Mouse (Mus musculus): Measurements from ENCODE around the gene Apol7b.
"Not testable (repeated sequence)": the region's sequence is repeated elsewhere in the genome, so short reads cannot be mapped to it uniquely, and the experiment has no call there.

The Apol7b gene

GRCm38 (mm10) chr15:77447392-77447791, at the start of gene Apol7b:
TSS of gene Apol7b (minus strand) at chr15:77447492.
- not testable (repeated sequence) for DNase-seq (ENCODE audit: low spot score)

- not testable (repeated sequence) for DNase-seq (ENCODE audit: low spot score)
Observed at GRCm38 (mm10) chr15:77494694-77495093, 47.4 kb upstream of the Apol7b start.

- DNase-seq (ENCODE audit: low spot score) = not testable (repeated sequence)
Observed at GRCm38 (mm10) chr15:77493181-77493580, 45.9 kb upstream of the Apol7b start.

GRCm38 (mm10) chr15:77482140-77482794, 35.0 kb upstream of the Apol7b start:
- DNase-seq (ENCODE audit: low spot score) = no peak

- DNase-seq (ENCODE audit: low spot score) = not testable (repeated sequence)
Observed at GRCm38 (mm10) chr15:77476693-77477092, 29.4 kb upstream of the Apol7b start, which contains the start of gene Apol10a. TSS of gene Apol10a (plus strand) at chr15:77477047.

- DNase-seq (ENCODE audit: low spot score) = not testable (repeated sequence)
Observed at GRCm38 (mm10) chr15:77474699-77475390, 27.6 kb upstream of the Apol7b start.

- peak; percentile 13 for DNase-seq (ENCODE audit: low spot score)
Observed at GRCm38 (mm10) chr15:77449927-77450326, 2.6 kb upstream of the Apol7b start.

- DNase-seq (ENCODE audit: low spot score) = not testable (repeated sequence)
Observed at GRCm38 (mm10) chr15:77445668-77446067, 1.6 kb downstream of the Apol7b start.

- not testable (repeated sequence) for DNase-seq (ENCODE audit: low spot score)
Observed at GRCm38 (mm10) chr15:77444746-77445145, 2.5 kb downstream of the Apol7b start.

- DNase-seq (ENCODE audit: low spot score) = not testable (repeated sequence)
Observed at GRCm38 (mm10) chr15:77428690-77429448, 18.4 kb downstream of the Apol7b start.

- not testable (repeated sequence) for DNase-seq (ENCODE audit: low spot score)
Observed at GRCm38 (mm10) chr15:77422925-77423324, 24.4 kb downstream of the Apol7b start.

- not testable (repeated sequence) for DNase-seq (ENCODE audit: low spot score)
Observed at GRCm38 (mm10) chr15:77419657-77420056, 27.6 kb downstream of the Apol7b start.

- not testable (repeated sequence) for DNase-seq (ENCODE audit: low spot score)
Observed at GRCm38 (mm10) chr15:77416655-77417333, 30.5 kb downstream of the Apol7b start.

- DNase-seq (ENCODE audit: low spot score) = not testable (repeated sequence)
Observed at GRCm38 (mm10) chr15:77415653-77416052, 31.6 kb downstream of the Apol7b start.

- DNase-seq (ENCODE audit: low spot score) = not testable (repeated sequence)
Observed at GRCm38 (mm10) chr15:77412695-77413094, 34.6 kb downstream of the Apol7b start.

GRCm38 (mm10) chr15:77411035-77411434, 36.3 kb downstream of the Apol7b start, which contains the start of gene Apol9a:
TSS of gene Apol9a (minus strand) at chr15:77411135.
- DNase-seq (ENCODE audit: low spot score) = not testable (repeated sequence)

- not testable (repeated sequence) for DNase-seq (ENCODE audit: low spot score)
Observed at GRCm38 (mm10) chr15:77406370-77406769, 40.9 kb downstream of the Apol7b start.

- peak; percentile 43 for DNase-seq (ENCODE audit: low spot score)
Observed at GRCm38 (mm10) chr15:77399027-77399426, 48.3 kb downstream of the Apol7b start, which contains the start of gene Apol7a. TSS of gene Apol7a (minus strand) at chr15:77399110.

- DNase-seq (ENCODE audit: low spot score) = peak; percentile 36
Observed at GRCm38 (mm10) chr15:77397450-77398132, 49.7 kb downstream of the Apol7b start.

GRCm38 (mm10) chr15:77393832-77394231, 53.5 kb downstream of the Apol7b start:
- DNase-seq (ENCODE audit: low spot score) = not testable (repeated sequence)

GRCm38 (mm10) chr15:77387462-77387861, 59.8 kb downstream of the Apol7b start:
- no peak for DNase-seq (ENCODE audit: low spot score)

Measured in urinary bladder, postnatal 25 days (tissue).